Mouse (Mus musculus) intestine, embryonic 16.5 days (tissue): ENCODE data around the gene Pls3. TPM values are rescaled to one million over a fixed set of nuclear protein-coding genes. Genes with fewer than 3 reads are reported as not detected.
A peak's percentile ranks its signal among the peaks of the same experiment; 100 is the strongest.

Source experiments
- ATAC-seq: fragments of 200-750 bp; cut with Nextera tagmentation; 2 replicates; pipeline ENCODE4 v1.8.0; 2017; ENCODE audit warnings: moderate TSS enrichment, moderate library complexity
- H3K27ac ChIP-seq: fragments of 300-500 bp; sonication (generic); 2 replicates; pipeline ENCODE4 v1.5.1; 2014; ENCODE audit warnings: mild to moderate bottlenecking, low read length
- H3K27me3 ChIP-seq: fragments of 300-500 bp; sonication (generic); replicated peaks from 2 replicates; pipeline ENCODE4 v1.6.1; 2014; ENCODE audit warnings: low read length, control low read depth, mixed read lengths; ENCODE audit not compliant: control insufficient read depth, insufficient read depth
- H3K36me3 ChIP-seq: fragments of 300-500 bp; sonication (generic); 2 replicates; pipeline ENCODE4 v1.6.1; 2014; ENCODE audit warnings: low read length, control low read depth; ENCODE audit not compliant: control insufficient read depth, insufficient read depth
- H3K4me1 ChIP-seq: fragments of 300-500 bp; sonication (generic); 2 replicates; pipeline ENCODE4 v1.6.1; 2014; ENCODE audit warnings: low read length, control low read depth, mixed read lengths; ENCODE audit not compliant: control insufficient read depth, insufficient read depth
- H3K4me2 ChIP-seq: fragments of 300-500 bp; sonication (generic); 2 replicates; pipeline ENCODE4 v1.6.1; 2014; ENCODE audit warnings: low read depth, low read length, control low read depth
- H3K4me3 ChIP-seq: fragments of 300-500 bp; sonication (generic); 2 replicates; pipeline ENCODE4 v1.5.1; 2014; ENCODE audit warnings: mild to moderate bottlenecking, low read length
- H3K9ac ChIP-seq: fragments of 300-500 bp; sonication (generic); 2 replicates; pipeline ENCODE4 v1.6.1; 2014; ENCODE audit warnings: low read depth, low read length
- H3K9me3 ChIP-seq: fragments of 300-500 bp; sonication (generic); 2 replicates; pipeline ENCODE4 v1.6.1; 2016; ENCODE audit warnings: low read length, control low read depth; ENCODE audit not compliant: control insufficient read depth
- WGBS: fragments of 180-500 bp; shearing (Covaris S2); extraction: QIAGEN DNeasy Blood & Tissue Kit; methylation state at CpG from one replicate; pipeline ENCODE4 v1.1.7; 2014; 5-methylcytosine and 5-hydroxymethylcytosine counted together
- polyA plus RNA-seq: library from polyadenylated mRNA; unstranded; fragments of >200 nt; fragmentation: Nextera tagmentation; extraction: Ambion mirVana; gene quantifications from 2 replicates; pipeline ENCODE4 v1.2.1, GENCODE M21; 2015

Pls3 gene
- 55.4 and 56.9 TPM in 2 replicates for polyA plus RNA-seq

GRCm38 (mm10) chrX:75874332-75875291 is at the start of gene Pls3:
Gene Pls3, minus strand, starts transcription at chrX:75875182.
- 12% methylated on average over 43 of the region's 45 CpGs for WGBS
- Histone ChIP-seq H3K36me3 (no peaks in the 10 kb centered on the region), H3K9me3 (no peaks in the 10 kb centered on the region), H3K27me3 (no peaks in the 10 kb centered on the region), H3K27ac (peak within 1 kb of the TSS; percentile 71), H3K4me2 (peak within 1 kb of the TSS; percentile 57), H3K4me1 (no peaks in the 10 kb centered on the region), H3K9ac (peak within 1 kb of the TSS; percentile 68), H3K4me3 (peak within 1 kb of the TSS; percentile 55)
- peak; percentile 98 for ATAC-seq

- no peak for ATAC-seq
- no peak overlapping the region for H3K4me2 ChIP-seq
- H3K27ac ChIP-seq, result no peak overlapping the region
- H3K4me1 ChIP-seq, result no peaks in the 10 kb centered on the region
- no peaks in the 10 kb centered on the region for H3K27me3 ChIP-seq
- WGBS, result 54% methylated on average over 6 of the region's 6 CpGs
- no peaks in the 10 kb centered on the region for H3K36me3 ChIP-seq
- no peak overlapping the region for H3K9ac ChIP-seq
- H3K4me3 ChIP-seq, result no peak overlapping the region
- no peaks in the 10 kb centered on the region for H3K9me3 ChIP-seq
Observed at GRCm38 (mm10) chrX:75895716-75896115, 20.7 kb upstream of the Pls3 start.

- no peaks in the 10 kb centered on the region for H3K36me3 ChIP-seq
- no peaks in the 10 kb centered on the region for H3K4me1 ChIP-seq
- H3K27me3 ChIP-seq, result no peaks in the 10 kb centered on the region
- H3K27ac ChIP-seq, result no peak overlapping the region
- 21% methylated on average over 5 of the region's 5 CpGs for WGBS
- no peaks in the 10 kb centered on the region for H3K9me3 ChIP-seq
- ATAC-seq, result no peak
- peak overlapping the region; percentile 55 for H3K4me3 ChIP-seq
- peak overlapping the region; percentile 57 for H3K4me2 ChIP-seq
- H3K9ac ChIP-seq, result no peak overlapping the region
Observed at GRCm38 (mm10) chrX:75875566-75875965, 584 bp upstream of the Pls3 start.

- Histone ChIP-seq H3K27ac (no peak overlapping the region), H3K4me1 (no peaks in the 10 kb centered on the region), H3K27me3 (no peaks in the 10 kb centered on the region), H3K4me3 (peak overlapping the region; percentile 55), H3K9me3 (no peaks in the 10 kb centered on the region), H3K4me2 (peak overlapping the region; percentile 57), H3K36me3 (no peaks in the 10 kb centered on the region), H3K9ac (peak overlapping the region; percentile 68)
- peak; percentile 45 for ATAC-seq
- 10% methylated on average over 15 of the region's 15 CpGs for WGBS
Observed at GRCm38 (mm10) chrX:75873813-75874212, 1.2 kb downstream of the Pls3 start.

- no peaks in the 10 kb centered on the region for H3K36me3 ChIP-seq
- 52% methylated on average over 4 of the region's 4 CpGs for WGBS
- H3K4me2 ChIP-seq, result peak overlapping the region; percentile 57
- no peak overlapping the region for H3K9ac ChIP-seq
- no peaks in the 10 kb centered on the region for H3K27me3 ChIP-seq
- H3K9me3 ChIP-seq, result no peaks in the 10 kb centered on the region
- H3K4me3 ChIP-seq, result peak overlapping the region; percentile 55
- H3K4me1 ChIP-seq, result no peaks in the 10 kb centered on the region
- no peak overlapping the region for H3K27ac ChIP-seq
- no peak for ATAC-seq
Observed at GRCm38 (mm10) chrX:75873253-75873652, 1.7 kb downstream of the Pls3 start.

- H3K9ac ChIP-seq, result no peak overlapping the region
- H3K9me3 ChIP-seq, result no peaks in the 10 kb centered on the region
- H3K4me1 ChIP-seq, result no peaks in the 10 kb centered on the region
- no peak overlapping the region for H3K27ac ChIP-seq
- no peak overlapping the region for H3K4me3 ChIP-seq
- no peak for ATAC-seq
- no peaks in the 10 kb centered on the region for H3K36me3 ChIP-seq
- H3K4me2 ChIP-seq, result no peak overlapping the region
- 75% methylated on average over 2 of the region's 2 CpGs for whole genome bisulfite sequencing
- H3K27me3 ChIP-seq, result no peaks in the 10 kb centered on the region
Observed at GRCm38 (mm10) chrX:75871855-75872254, 3.1 kb downstream of the Pls3 start.

- H3K4me3 ChIP-seq, result no peak overlapping the region
- no peak for ATAC-seq
- WGBS, result 79% methylated on average over 3 of the region's 3 CpGs
Observed at GRCm38 (mm10) chrX:75861715-75862114, 13.3 kb downstream of the Pls3 start.

GRCm38 (mm10) chrX:75854294-75854693 is 20.7 kb downstream of the Pls3 start:
- Histone ChIP-seq H3K4me1 (no peaks in the 10 kb centered on the region), H3K27me3 (no peaks in the 10 kb centered on the region), H3K4me2 (no peak overlapping the region), H3K4me3 (no peak overlapping the region), H3K9ac (no peak overlapping the region), H3K27ac (no peak overlapping the region), H3K9me3 (no peaks in the 10 kb centered on the region), H3K36me3 (no peaks in the 10 kb centered on the region)
- 92% methylated on average over 3 of the region's 3 CpGs for WGBS
- ATAC-seq, result no peak

More at GRCm38 (mm10) chrX:75861715-75862114, 13.3 kb downstream of the Pls3 start:
- no peak overlapping the region for H3K27ac ChIP-seq
- H3K4me2 ChIP-seq, result no peak overlapping the region
- H3K9me3 ChIP-seq, result no peaks in the 10 kb centered on the region
- H3K27me3 ChIP-seq, result no peaks in the 10 kb centered on the region; the same call in 1 of the 2 replicates
- no peak overlapping the region for H3K9ac ChIP-seq
- H3K36me3 ChIP-seq, result no peaks in the 10 kb centered on the region
- H3K4me1 ChIP-seq, result no peaks in the 10 kb centered on the region

- Histone ChIP-seq H3K27me3 (no peaks in the 10 kb centered on the region), H3K4me2 (no peak overlapping the region), H3K4me1 (no peaks in the 10 kb centered on the region), H3K36me3 (no peaks in the 10 kb centered on the region), H3K4me3 (no peak overlapping the region), H3K9me3 (no peaks in the 10 kb centered on the region), H3K27ac (no peak overlapping the region), H3K9ac (no peak overlapping the region)
- ATAC-seq, result peak; percentile 81
- 58% methylated on average over 4 of the region's 4 CpGs for WGBS
Observed at GRCm38 (mm10) chrX:75844290-75844689, 30.7 kb downstream of the Pls3 start.
